Mouse (Mus musculus): ENCODE measurements at regions not wholly inside any gene's neighbourhood (a gene's known extent, or its start where the extent isn't known, plus 50 kb on each side); places are given as distances from the start of the nearest gene placed in this dataset.

GRCm38 (mm10) chr12:26188996-26189395, 226.1 kb downstream of the Rnf144a start:
- Histone ChIP-seq H3K9me3 (ENCODE audit: control insufficient read depth, low read length) (no peaks in the 10 kb centered on the region), H3K9ac (ENCODE audit: low read length) (no peak overlapping the region), H3K4me2 (ENCODE audit: low read depth) (no peak overlapping the region), H3K36me3 (ENCODE audit: control insufficient read depth, insufficient read depth, low read length) (no peaks in the 10 kb centered on the region), H3K4me1 (ENCODE audit: control insufficient read depth, insufficient read depth, low read length) (0 out of 2 replicates have a peak, but pooled peaks cover 8% of the 10 kb centered on the region), H3K27ac (ENCODE audit: low read depth, low read length) (no peak overlapping the region), H3K27me3 (ENCODE audit: control insufficient read depth, insufficient read depth, low read length) (no peaks in the 10 kb centered on the region), H3K4me3 (ENCODE audit: low read depth, low read length) (no peak overlapping the region)
- DNase-seq (ENCODE audit: low spot score) (no peak), ATAC-seq (ENCODE audit: insufficient read depth, low FRiP score, low TSS enrichment) (no peak)
- 79% methylated on average over 2 of the region's 2 CpGs for WGBS

DNA sequence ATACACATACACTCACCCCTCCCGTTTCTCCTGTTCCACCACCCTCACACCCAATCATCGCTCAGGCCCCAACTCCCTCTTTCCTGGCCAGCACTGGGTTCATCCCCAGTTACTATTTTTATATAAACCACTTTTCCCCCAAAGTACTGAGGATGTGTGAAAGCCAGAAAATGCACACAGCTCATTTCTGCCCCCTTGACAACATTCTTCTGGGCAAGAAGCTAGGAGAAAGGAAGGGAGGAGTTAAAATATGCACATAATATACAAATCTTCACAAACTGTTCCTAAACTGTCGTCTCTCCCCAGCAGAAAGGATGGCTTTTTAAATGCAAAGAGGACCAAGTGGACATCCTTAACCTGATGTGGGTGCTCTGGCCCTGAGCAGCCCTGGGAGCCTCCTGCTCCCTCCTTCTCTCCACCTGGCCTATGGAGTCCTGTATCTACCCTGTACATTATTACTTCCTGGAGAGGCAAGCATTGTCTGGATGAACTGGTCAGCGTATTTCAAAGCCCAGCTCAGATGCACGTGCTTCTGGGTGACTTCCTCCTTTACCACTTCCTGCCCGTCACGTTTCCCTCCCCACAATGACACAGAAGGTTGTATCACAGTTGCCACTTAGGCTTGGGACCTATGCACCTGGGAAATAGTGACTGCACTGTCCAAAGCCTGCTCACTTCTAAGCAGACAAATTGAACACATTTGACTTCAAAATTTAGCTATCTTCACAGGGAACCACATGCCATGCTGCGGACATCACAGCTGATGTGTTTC, 227.8 kb downstream of the Rnf144a start:
- no peak overlapping the region for H3K4me3 ChIP-seq (ENCODE audit: low read depth, low read length)
- no peaks in the 10 kb centered on the region for H3K9me3 ChIP-seq (ENCODE audit: control insufficient read depth, low read length)
- 86% methylated on average over 8 of the region's 8 CpGs for WGBS
- ATAC-seq (ENCODE audit: insufficient read depth, low FRiP score, low TSS enrichment) = no peak
- no peak overlapping the region for H3K4me2 ChIP-seq (ENCODE audit: low read depth)
- H3K36me3 ChIP-seq (ENCODE audit: control insufficient read depth, insufficient read depth, low read length) = no peaks in the 10 kb centered on the region
- no peak for DNase-seq (ENCODE audit: low spot score)
- 0 out of 2 replicates have a peak, but pooled peaks cover 7% of the 10 kb centered on the region for H3K4me1 ChIP-seq (ENCODE audit: control insufficient read depth, insufficient read depth, low read length)
- H3K27me3 ChIP-seq (ENCODE audit: control insufficient read depth, insufficient read depth, low read length) = no peaks in the 10 kb centered on the region
- H3K9ac ChIP-seq (ENCODE audit: low read length) = no peak overlapping the region
- no peak overlapping the region for H3K27ac ChIP-seq (ENCODE audit: low read depth, low read length)

DNA sequence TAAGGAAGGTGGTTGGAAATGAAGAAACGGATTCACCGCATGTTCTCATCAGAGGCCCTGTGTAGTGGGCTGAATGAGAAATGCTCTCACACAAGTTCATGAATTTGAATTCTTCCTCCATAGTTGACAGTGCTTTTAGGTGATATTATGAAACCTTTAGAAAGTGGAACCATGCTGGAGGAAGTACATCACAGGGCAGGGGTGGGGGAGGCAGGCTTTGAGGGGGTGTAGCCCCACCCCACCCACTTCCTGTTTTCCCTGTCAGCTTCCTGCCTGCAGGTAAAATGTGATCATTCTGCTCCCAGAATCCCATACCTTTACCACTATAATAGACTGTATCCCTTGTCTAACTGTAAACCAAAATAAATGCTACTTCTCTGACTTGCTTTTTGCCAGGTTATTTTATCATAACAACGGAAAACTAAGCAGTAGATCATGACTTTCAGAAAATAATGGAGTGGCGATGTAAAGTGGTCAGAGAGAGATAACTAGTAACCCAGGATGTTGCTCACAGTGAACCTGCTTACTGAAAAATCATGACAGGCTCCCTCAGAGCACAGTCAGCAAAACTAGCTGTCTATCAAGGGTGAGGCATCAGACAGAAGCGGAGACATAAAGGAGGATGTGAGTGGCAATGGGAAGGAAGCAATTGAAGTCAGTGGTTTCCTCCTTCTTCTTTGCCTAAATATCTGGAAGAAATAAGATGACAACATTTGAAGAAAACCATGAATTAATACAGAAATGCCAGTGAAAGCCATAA, 230.2 kb downstream of the Rnf144a start:
- WGBS = 91% methylated on average over 5 of the region's 5 CpGs
- no peak overlapping the region for H3K4me2 ChIP-seq (ENCODE audit: low read depth)
- H3K9me3 ChIP-seq (ENCODE audit: control insufficient read depth, low read length) = no peaks in the 10 kb centered on the region
- no peak for DNase-seq (ENCODE audit: low spot score)
- H3K9ac ChIP-seq (ENCODE audit: low read length) = no peak overlapping the region
- H3K4me1 ChIP-seq (ENCODE audit: control insufficient read depth, insufficient read depth, low read length) = no peaks in the 10 kb centered on the region
- no peak for ATAC-seq (ENCODE audit: insufficient read depth, low FRiP score, low TSS enrichment)
- no peaks in the 10 kb centered on the region for H3K36me3 ChIP-seq (ENCODE audit: control insufficient read depth, insufficient read depth, low read length)
- H3K27me3 ChIP-seq (ENCODE audit: control insufficient read depth, insufficient read depth, low read length) = no peaks in the 10 kb centered on the region
- H3K4me3 ChIP-seq (ENCODE audit: low read depth, low read length) = no peak overlapping the region
- no peak overlapping the region for H3K27ac ChIP-seq (ENCODE audit: low read depth, low read length)

DNA sequence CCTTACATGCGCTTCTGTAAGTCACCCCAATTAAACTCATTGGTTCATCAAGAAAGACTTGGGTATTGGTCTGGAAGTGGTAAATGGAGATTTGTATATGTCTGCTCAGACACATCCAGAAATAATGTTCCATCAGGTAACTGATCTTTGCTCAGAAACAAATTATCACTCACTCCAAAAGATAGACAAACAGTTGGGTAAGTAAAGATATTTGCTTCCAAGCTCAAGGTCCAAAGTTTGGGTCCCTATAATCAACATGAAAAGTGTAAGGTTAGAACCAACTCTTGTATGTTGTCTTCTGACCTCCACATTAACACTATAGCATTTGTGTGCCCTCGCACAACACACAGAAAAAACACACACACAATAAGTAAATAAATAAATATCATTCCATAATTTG, 232.0 kb downstream of the Rnf144a start:
- Histone ChIP-seq H3K4me3 (ENCODE audit: low read depth, low read length) (no peak overlapping the region), H3K27ac (ENCODE audit: low read depth, low read length) (no peak overlapping the region), H3K4me1 (ENCODE audit: control insufficient read depth, insufficient read depth, low read length) (no peaks in the 10 kb centered on the region), H3K36me3 (ENCODE audit: control insufficient read depth, insufficient read depth, low read length) (no peaks in the 10 kb centered on the region), H3K9ac (ENCODE audit: low read length) (no peak overlapping the region), H3K9me3 (ENCODE audit: control insufficient read depth, low read length) (no peaks in the 10 kb centered on the region), H3K27me3 (ENCODE audit: control insufficient read depth, insufficient read depth, low read length) (no peaks in the 10 kb centered on the region), H3K4me2 (ENCODE audit: low read depth) (no peak overlapping the region)
- ATAC-seq (ENCODE audit: insufficient read depth, low FRiP score, low TSS enrichment) (no peak), DNase-seq (ENCODE audit: low spot score) (no peak)
- WGBS = 92% methylated on average over 2 of the region's 2 CpGs

GRCm38 (mm10) chr12:26180846-26181245, 234.2 kb downstream of the Rnf144a start:
- H3K4me2 ChIP-seq (ENCODE audit: low read depth) = no peak overlapping the region
- ATAC-seq (ENCODE audit: insufficient read depth, low FRiP score, low TSS enrichment) (no peak), DNase-seq (ENCODE audit: low spot score) (no peak)
- WGBS = 78% methylated on average over 7 of the region's 7 CpGs
- no peak overlapping the region for H3K27ac ChIP-seq (ENCODE audit: low read depth, low read length)
- H3K4me1 ChIP-seq (ENCODE audit: control insufficient read depth, insufficient read depth, low read length) = no peaks in the 10 kb centered on the region
- no peaks in the 10 kb centered on the region for H3K36me3 ChIP-seq (ENCODE audit: control insufficient read depth, insufficient read depth, low read length)
- no peak overlapping the region for H3K9ac ChIP-seq (ENCODE audit: low read length)
- H3K9me3 ChIP-seq (ENCODE audit: control insufficient read depth, low read length) = no peaks in the 10 kb centered on the region
- no peak overlapping the region for H3K4me3 ChIP-seq (ENCODE audit: low read depth, low read length)
- H3K27me3 ChIP-seq (ENCODE audit: control insufficient read depth, insufficient read depth, low read length) = no peaks in the 10 kb centered on the region

DNA sequence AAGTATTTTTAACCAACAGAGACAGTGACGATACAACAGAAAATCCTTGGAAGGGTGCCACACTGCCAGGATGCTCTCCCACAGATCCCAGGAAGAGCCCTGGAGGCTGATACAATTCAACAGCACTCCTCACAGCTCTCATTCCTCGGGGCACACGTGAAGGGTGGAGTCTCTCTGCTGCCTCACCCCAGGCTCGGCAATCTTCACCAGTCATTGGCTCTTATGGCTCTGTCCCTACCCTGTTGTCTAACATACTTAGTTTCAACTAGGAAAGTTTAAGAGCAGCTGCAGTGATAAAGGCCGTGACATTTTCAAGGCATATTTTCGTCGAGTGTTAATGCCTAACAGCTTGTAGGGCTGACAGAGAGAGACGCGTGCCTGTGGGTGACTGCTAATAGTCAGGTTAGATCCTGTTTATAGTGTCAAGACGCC, 238.8 kb downstream of the Rnf144a start:
- Histone ChIP-seq H3K4me3 (ENCODE audit: low read depth, low read length) (no peak overlapping the region), H3K9me3 (ENCODE audit: control insufficient read depth, low read length) (no peaks in the 10 kb centered on the region), H3K27me3 (ENCODE audit: control insufficient read depth, insufficient read depth, low read length) (no peaks in the 10 kb centered on the region), H3K9ac (ENCODE audit: low read length) (no peak overlapping the region), H3K27ac (ENCODE audit: low read depth, low read length) (no peak overlapping the region), H3K4me2 (ENCODE audit: low read depth) (no peak overlapping the region), H3K36me3 (ENCODE audit: control insufficient read depth, insufficient read depth, low read length) (no peaks in the 10 kb centered on the region), H3K4me1 (ENCODE audit: control insufficient read depth, insufficient read depth, low read length) (no peaks in the 10 kb centered on the region)
- no peak for ATAC-seq (ENCODE audit: insufficient read depth, low FRiP score, low TSS enrichment)
- 66% methylated on average over 10 of the region's 10 CpGs for WGBS
- no peak for DNase-seq (ENCODE audit: low spot score)

- H3K4me1 ChIP-seq (ENCODE audit: control insufficient read depth, insufficient read depth, low read length) = no peaks in the 10 kb centered on the region
- no peak overlapping the region for H3K4me2 ChIP-seq (ENCODE audit: low read depth)
- no peak for DNase-seq (ENCODE audit: low spot score)
- H3K4me3 ChIP-seq (ENCODE audit: low read depth, low read length) = no peak overlapping the region
- H3K36me3 ChIP-seq (ENCODE audit: control insufficient read depth, insufficient read depth, low read length) = no peaks in the 10 kb centered on the region
- H3K27ac ChIP-seq (ENCODE audit: low read depth, low read length) = no peak overlapping the region
- ATAC-seq (ENCODE audit: insufficient read depth, low FRiP score, low TSS enrichment) = no peak
- 83% methylated on average over 3 of the region's 3 CpGs for WGBS
- no peak overlapping the region for H3K9ac ChIP-seq (ENCODE audit: low read length)
- H3K27me3 ChIP-seq (ENCODE audit: control insufficient read depth, insufficient read depth, low read length) = no peaks in the 10 kb centered on the region
- no peaks in the 10 kb centered on the region for H3K9me3 ChIP-seq (ENCODE audit: control insufficient read depth, low read length)
Observed at GRCm38 (mm10) chr12:26163416-26163815, 251.6 kb downstream of the Rnf144a start.

DNA sequence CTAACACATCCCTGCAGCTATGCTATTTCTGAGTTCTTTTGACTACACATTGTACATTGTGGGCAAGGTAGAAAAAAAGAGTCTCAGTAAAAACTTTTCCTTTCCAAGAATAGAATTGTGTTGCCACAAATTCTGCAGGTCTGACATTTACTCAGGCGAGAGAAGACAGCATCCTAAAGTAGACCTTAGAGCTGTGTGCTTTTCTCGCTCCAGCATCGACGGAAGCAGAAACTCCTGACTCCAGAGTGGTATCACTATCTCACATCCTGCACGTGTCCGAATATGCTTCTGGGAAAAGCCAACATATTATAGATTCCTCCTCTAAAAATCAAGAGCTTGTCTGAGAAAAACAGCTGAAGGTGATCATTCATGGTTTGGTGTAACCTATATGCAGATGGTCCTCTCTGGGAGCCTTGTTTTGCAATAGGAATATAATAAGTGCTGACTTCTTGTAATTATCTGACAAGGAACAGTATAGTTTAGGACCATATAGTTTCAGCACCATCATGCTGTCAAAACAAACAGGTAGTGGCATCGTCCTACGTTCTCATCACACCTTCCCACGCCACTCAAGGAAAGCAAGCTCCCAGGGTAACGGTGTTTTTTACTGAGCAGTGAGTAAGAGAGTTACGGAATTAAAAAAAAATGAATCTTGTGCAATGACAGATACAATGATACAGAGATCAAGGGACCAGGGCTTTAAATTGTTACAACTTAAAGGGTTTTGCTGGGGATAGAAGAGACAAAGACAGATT, 254.0 kb downstream of the Rnf144a start:
- Histone ChIP-seq H3K4me3 (ENCODE audit: low read depth, low read length) (no peak overlapping the region), H3K27ac (ENCODE audit: low read depth, low read length) (no peak overlapping the region), H3K4me1 (ENCODE audit: control insufficient read depth, insufficient read depth, low read length) (no peaks in the 10 kb centered on the region), H3K36me3 (ENCODE audit: control insufficient read depth, insufficient read depth, low read length) (no peaks in the 10 kb centered on the region), H3K9ac (ENCODE audit: low read length) (no peak overlapping the region), H3K4me2 (ENCODE audit: low read depth) (no peak overlapping the region), H3K27me3 (ENCODE audit: control insufficient read depth, insufficient read depth, low read length) (no peaks in the 10 kb centered on the region), H3K9me3 (ENCODE audit: control insufficient read depth, low read length) (no peaks in the 10 kb centered on the region)
- ATAC-seq (ENCODE audit: insufficient read depth, low FRiP score, low TSS enrichment) = no peak
- WGBS = 93% methylated on average over 11 of the region's 11 CpGs
- no peak for DNase-seq (ENCODE audit: low spot score)
